Mouse (Mus musculus) cerebellum, postnatal 4 days (tissue): ENCODE data around the gene Abi3.
A peak's percentile ranks its signal among the peaks of the same experiment; 100 is the strongest.

Experiments
- DNase-seq, 2 experiments: peaks; one replicate each; pipeline ENCODE4 v3.0.0; 2022; ENCODE audit warnings: low spot score in 2 of 2, mixed read lengths in 1 of 2

Gene Abi3

DNA sequence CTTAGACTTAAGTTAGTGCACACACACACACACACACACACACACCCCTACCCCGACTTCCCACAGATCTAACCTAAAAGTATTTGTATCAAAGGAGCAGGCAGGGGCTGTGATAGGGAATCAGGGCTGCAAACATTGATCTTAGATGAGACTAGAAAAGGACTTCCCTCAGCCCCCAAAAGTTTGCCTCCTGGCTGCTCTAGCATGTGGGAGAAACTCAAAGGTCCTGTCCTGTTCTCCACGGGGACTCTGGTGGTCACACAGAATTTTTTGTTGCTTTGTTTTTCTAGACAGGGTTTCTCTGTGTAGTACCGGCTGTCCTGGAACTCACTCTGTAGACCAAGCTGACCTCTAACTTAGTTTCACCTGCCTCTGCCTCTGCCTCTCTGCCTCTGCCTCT lies 16.7 kb downstream of the Abi3 start:
- DNase-seq, result no peak

DNA sequence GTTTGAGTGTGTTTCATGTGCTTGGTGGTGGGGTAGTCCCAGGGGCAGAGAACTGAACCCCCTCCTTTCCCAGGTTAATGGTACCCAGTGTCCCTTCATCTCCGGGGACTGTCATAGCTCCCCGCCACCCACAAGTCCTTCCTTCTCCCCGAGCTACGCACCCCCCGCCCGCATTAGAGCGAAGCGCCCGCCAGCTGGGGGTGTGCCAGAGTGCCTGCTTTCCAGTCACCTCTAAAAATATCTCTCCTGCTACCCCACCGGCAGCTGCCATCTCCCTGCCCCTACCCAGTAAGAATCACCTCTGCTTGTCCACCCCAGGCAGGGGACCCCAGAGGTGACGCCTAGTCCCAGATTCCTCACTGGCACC lies 17.4 kb downstream of the Abi3 start:
- DNase-seq, result peak in 1 of 2 experiments; percentile 32

- DNase-seq, result peak; percentile 83 to 89
Observed at GRCm38 (mm10) chr11:95824071-95824876, 18.0 kb downstream of the Abi3 start, which contains the start of gene Phospho1. Gene Phospho1, plus strand, starts transcription at chr11:95824499.

DNA sequence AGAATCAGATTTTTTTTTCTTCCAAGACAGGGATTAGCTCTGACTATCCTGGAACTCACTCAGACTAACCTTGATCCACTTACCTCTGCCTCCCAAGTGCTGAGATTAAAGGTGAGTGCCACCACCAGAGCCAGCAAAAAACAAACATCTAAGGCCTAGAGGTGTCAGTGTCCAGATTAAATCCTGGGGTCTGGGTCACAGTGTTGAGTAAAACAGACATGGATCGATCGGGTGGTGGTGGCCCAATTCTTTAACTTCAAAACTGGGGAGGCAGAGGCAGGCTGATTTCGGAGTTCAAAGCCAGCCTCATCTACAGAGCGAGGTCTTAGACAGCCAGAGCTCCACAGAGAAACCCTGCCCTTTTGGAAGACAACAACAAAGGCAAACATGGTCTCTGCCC lies 19.8 kb downstream of the Abi3 start:
- DNase-seq, result no peak

- no peak for DNase-seq
Observed at GRCm38 (mm10) chr11:95821511-95821910, 20.8 kb downstream of the Abi3 start.

DNA sequence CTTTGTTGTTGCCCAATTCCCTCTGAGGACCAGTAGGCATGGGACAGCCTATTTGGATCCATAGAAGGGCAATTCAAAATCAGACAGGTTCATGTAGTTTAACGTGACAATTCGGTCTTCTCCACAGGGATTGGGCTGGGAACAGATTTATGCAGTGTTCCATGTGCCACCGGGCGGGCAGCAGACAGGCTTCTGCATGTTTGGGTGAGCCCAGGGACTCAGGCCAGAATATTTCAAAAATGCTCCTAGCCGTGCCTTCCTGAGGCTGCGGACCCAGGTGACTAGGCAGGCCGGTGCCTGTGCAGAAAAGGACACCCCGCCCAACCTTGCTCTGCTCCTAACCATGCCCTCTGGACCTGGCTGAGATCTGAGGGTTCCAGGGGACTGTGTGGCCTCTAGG lies 23.1 kb downstream of the Abi3 start:
- DNase-seq, result no peak

GRCm38 (mm10) chr11:95815412-95815811 lies 26.9 kb downstream of the Abi3 start:
- DNase-seq, result no peak

DNA sequence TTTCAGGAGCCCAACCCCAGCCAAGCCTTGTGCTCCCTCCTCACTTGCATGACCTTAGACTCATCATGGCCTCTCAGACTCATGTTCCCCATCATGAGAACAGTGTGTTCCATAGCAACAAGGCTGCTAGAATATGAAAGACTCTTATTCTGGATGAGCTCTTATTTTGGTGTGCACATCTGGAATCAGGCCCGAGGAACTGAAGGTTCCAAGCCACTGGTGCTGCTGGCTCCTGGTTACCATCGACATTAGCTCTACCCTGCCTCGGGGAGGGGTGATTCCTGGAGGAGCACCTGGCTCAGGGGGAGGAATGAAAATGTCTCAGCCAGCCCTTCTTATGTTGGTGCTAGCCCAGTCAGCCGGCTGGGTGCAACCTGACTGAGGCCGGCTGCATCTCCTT lies 27.4 kb downstream of the Abi3 start:
- no peak for DNase-seq

- DNase-seq, result no peak
Observed at GRCm38 (mm10) chr11:95814101-95814500, 28.2 kb downstream of the Abi3 start.

GRCm38 (mm10) chr11:95812224-95812623 lies 30.1 kb downstream of the Abi3 start:
- DNase-seq, result no peak

DNA sequence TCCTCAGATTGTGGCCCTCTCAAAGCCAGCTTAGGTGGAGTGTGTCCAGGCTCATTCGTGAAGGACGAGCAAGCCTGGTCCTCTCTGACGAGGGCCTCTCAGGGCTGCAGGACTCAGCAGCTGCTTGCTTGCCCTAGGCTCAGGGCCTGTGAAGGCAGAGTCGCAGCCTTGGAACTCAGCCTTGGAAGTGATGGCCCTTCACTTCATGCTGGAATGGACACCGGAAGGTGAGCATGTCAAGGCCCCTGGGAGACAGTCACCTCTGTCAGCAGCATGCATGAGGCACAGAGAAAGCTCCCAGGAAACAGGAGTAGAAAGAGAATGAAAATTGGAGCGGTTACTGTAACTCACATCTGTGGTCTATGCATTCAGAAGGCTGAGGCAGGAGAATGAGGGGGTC lies 30.5 kb downstream of the Abi3 start:
- no peak for DNase-seq

DNA sequence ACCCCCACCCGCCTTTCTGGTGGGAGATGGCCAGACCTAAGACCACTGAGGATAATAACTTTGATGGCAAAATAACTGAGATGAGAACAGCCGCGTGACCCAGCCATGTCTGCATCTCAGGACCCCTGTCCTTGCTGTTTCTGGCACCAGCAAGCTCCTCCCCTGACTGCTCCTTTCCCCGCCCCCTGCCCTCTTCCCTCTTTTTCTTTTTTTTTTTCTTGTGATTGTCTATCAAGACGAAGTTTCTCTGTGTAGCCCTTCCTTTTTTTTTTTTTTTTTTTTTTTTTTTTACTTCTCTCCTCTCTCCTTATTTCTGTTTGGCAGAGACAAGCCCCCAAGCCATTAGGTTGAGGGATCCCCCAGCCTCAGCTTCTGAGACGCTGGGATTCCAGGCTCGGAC lies 31.4 kb downstream of the Abi3 start:
- DNase-seq, result no peak

GRCm38 (mm10) chr11:95809603-95810002 lies 32.7 kb downstream of the Abi3 start:
- no peak for DNase-seq

DNA sequence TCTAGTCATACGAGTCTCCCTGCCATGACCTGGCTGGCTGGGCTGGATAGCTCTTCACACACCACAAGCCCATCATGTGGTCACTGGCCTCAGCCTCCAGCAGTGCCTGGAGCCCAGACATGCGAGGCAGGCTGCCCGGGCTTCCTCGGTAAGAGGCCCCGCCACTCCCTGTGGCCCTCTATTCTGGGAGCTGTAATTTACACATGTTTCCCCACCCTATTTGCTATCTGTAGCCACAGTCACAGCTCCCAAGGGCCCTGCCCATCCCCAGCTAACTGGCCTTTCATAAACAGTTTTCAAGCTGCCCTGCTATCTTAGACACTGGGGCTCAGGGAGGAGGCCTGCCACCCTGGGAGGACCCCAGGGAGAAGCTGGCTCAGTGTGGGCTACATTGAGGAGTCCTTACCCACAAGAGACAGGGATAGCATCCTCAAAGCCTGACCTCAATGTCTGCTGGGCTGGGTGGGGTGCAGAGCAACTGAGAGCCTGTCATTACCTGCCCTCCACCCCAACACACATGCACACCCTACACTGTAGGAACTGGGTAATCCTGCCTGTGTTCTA lies 33.7 kb downstream of the Abi3 start:
- no peak for DNase-seq

DNA sequence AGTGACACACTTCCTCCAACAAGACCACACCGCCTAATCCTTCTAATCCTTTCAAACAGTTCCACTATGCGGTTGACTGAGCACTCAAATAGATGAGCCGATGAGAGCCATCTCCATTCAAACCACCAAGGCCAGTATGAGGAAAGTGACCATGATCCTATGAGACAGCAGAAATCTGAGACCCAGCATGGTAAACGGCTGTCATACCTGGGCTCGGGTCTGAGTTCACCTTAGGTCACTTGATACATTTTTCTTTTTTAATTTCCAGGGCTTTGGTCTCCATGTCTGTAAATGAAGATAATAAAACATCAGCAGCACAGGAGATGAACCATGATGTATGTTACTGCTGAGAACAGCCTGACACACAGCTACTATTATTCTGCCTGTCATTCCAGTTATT lies 34.4 kb downstream of the Abi3 start:
- DNase-seq, result no peak

DNA sequence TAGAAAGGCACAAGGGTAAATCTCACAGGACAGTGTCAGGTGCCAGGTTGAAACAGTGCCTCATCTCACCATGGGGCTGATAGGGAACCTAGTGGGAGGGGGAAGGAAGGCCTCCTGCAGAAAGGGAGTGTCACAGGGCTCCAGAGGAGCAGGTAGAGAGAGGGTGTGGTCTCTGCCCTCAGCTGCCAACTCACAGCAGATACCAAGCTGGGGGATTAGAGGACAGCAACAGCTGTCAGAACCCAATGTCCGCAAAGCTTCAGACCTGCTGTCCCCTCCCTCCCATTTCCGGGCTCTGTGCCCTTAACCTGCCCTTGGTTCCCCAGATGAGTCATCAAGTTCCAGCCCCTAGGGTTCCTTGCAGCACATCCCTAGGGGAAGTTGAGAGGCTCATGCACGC lies 36.7 kb downstream of the Abi3 start:
- no peak for DNase-seq

GRCm38 (mm10) chr11:95805010-95805409 lies 37.3 kb downstream of the Abi3 start:
- no peak for DNase-seq

GRCm38 (mm10) chr11:95795582-95795981 lies 46.7 kb downstream of the Abi3 start:
- DNase-seq, result no peak

- no peak for DNase-seq
Observed at GRCm38 (mm10) chr11:95794201-95794600, 48.1 kb downstream of the Abi3 start.

DNA sequence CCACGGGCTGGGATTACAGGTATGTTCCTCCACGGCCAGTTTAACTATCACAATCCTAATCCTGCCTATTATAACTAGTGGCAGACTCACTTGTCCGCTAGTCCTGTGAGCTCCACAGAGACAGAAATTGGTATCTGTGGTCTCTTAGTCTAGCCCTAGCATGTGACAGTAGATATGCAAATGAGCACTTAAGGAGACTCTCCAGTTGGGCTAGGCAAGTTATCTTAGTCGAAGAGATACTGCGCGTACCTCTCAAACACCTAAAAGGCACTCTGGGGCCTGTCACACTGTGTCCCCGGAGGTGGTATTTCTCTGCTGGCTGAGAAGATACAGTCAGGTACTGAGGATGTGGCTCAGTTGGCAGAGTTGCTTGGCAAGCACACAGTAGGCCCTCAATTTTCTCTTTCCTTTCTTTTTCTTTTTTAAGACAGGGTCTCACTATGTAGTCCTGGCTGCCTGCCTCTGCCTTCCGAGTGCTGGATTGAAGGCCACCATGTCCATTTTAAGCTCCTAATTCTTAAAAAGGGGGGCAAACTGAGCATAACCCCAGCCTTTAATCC lies 49.2 kb downstream of the Abi3 start:
- DNase-seq, result no peak

- DNase-seq, result no peak
Observed at GRCm38 (mm10) chr11:95791787-95792186, 50.5 kb downstream of the Abi3 start.

DNA sequence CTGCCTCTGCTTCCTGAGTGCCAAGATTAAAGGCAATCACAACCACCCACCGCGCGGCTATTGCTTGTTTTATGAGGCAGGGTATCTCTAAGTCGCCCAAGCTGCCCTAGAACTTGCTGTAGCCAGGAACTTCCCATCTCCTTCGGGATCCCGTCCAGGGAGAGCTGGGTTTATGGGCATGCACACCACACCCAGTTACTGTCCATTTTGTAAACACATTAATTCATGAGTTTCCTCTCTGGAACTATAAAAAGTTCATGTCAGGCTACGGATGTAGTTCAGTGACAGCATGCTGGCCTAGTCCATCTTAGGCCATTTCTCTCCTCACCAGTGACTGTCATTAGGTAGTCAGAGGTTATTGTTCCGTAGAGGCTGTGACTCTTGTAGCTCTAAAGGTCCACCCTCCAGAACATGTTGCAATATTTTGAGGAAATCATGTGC lies 52.8 kb downstream of the Abi3 start:
- no peak for DNase-seq

GRCm38 (mm10) chr11:95786511-95786910 lies 55.8 kb downstream of the Abi3 start:
- DNase-seq, result no peak
